Mouse (Mus musculus) adrenal gland, adult 8-10 months (tissue): ENCODE measurements around the gene Gm28891. TPM values are rescaled to one million over a fixed set of nuclear protein-coding genes. Genes with fewer than 3 reads are reported as not detected.
"Not testable (repeated sequence)": the region's sequence is repeated elsewhere in the genome, so short reads cannot be mapped to it uniquely, and the experiment has no call there.

Experiments used
- DNase-seq: peaks from one replicate; pipeline ENCODE4 v3.0.0; 2022
- total RNA-seq, 4 experiments: library from RNA; stranded (reverse); gene quantifications; 2 replicates each; pipeline ENCODE4 v1.2.4; 2022

Gm28891 gene
- not detected for total RNA-seq

- DNase-seq: not testable (repeated sequence)
Observed at GRCm38 (mm10) chrY:60240902-60241301, at the start of gene Gm28891. Gm28891 (plus strand) TSS chrY:60241202.
